Mouse (Mus musculus): ENCODE data around the gene Kcnc1.

- TF ChIP-seq CTCF (IDR thresholded peaks at IDR 0.05; ENCODE audit: extremely low read depth, insufficient read length, insufficient replicate concordance, low read depth, low read length) = no peak
- no peak for TF ChIP-seq POLR2A (IDR thresholded peaks at IDR 0.05; ENCODE audit: low read depth, low read length)
Measured at GRCm38 (mm10) chr7:46445896-46446295, 49.6 kb downstream of the Kcnc1 start.
